Mouse (Mus musculus) liver, adult (tissue): ENCODE measurements at regions not wholly inside any gene's neighbourhood (a gene's known extent, or its start where the extent isn't known, plus 50 kb on each side); places are given as distances from the start of the nearest gene placed in this dataset.

Experiments
- GATA4 ChIP-seq: IDR thresholded peaks from 2 replicates; pipeline ENCODE4 v1.6.1; 2014; ENCODE audit warnings: mild to moderate bottlenecking, low read length; ENCODE audit not compliant: insufficient replicate concordance

GRCm38 (mm10) chr9:115457889-115458710 lies 147.9 kb upstream of the Stt3b start:
- no peak for TF ChIP-seq GATA4

- no peak for TF ChIP-seq GATA4
These were observed 155.1 kb upstream of the Stt3b start for GRCm38 (mm10) chr9:115465326-115465725.

DNA sequence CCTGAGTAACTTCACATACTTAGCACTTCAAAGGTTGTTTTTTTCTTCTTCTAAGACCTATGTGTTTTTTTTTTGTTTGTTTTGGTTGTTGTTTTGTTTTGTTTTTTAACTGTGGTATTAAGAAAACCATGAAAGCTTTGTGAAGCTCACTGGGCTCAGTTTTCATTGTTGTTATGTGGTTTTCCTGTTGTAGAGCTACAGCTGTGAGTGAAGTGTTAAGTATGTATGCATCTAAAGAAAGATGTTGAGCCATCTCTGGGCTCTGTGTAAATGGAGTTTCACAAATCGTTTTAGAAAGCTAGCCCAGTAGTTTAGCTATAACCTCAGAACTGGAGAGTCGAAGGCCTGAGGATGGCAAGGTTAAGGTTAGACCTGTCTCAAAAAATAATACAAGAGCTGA lies 158.4 kb upstream of the Stt3b start:
- TF ChIP-seq GATA4, result no peak

GRCm38 (mm10) chr9:115471582-115471981 lies 161.4 kb upstream of the Stt3b start:
- TF ChIP-seq GATA4, result no peak

DNA sequence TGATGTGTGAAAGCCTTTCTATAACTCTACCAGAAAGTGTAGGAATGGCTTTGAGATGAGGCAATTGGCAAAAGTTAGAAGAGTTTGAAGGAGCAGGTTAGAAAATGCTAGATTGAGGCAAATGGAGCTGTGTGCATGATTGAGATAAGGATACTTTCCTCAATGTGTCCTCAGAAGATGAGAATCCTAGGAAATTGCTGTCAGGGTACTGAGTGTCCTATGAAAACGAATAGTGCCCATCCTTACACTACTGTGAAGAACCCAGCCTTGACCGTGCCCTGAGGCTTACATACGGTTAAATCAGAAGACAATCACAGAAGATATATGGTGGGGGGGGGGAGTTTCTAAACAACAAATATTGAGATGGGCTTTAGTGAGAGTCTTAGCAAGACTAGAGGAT lies 162.8 kb upstream of the Stt3b start:
- no peak for TF ChIP-seq GATA4

GRCm38 (mm10) chr9:115473847-115474246 lies 163.6 kb upstream of the Stt3b start:
- TF ChIP-seq GATA4, result no peak

GRCm38 (mm10) chr9:115474342-115474741 lies 164.1 kb upstream of the Stt3b start:
- no peak for TF ChIP-seq GATA4

DNA sequence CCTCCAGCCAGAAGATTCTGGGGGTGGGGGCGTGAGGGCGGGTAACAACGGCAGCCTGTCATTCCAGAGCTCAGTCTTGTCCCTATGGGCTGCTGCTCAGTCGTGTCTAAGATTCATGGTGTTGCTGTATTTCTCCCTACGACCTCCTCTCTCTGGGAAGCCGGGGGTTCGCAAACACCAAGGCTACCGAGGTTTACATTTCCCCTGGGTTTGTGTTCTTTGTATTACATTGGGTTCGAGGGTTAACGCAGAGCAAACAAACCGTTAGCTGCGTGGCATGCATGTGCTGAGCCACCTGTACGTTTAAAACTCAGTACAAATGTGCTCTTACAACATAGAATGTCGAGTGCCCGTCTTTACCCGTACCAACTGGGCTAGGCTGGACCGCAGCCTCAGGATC lies 166.0 kb upstream of the Stt3b start:
- no peak for TF ChIP-seq GATA4

GRCm38 (mm10) chr9:115477556-115478220 lies 167.5 kb upstream of the Stt3b start:
- no peak for TF ChIP-seq GATA4

- no peak for TF ChIP-seq GATA4
These were observed 168.7 kb upstream of the Stt3b start for GRCm38 (mm10) chr9:115478946-115479345.

DNA sequence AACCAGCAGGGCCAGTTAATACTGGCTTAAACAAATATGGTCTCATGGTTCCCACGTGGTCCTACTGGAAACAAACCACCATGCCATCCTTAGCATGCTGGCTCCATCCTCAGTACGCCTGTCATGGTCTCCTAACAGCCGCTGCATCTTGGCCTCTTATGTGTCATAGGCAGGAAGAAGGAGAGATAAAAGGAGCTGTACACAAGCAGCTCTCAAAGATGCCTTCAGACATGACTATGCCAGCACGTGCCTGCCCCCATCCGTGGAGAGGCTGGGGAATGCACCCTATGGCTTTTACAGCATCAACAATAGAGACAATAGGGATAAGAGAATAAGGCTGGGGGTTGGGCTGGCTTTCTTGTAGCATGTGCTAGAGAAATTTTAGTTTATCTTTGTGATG lies 171.0 kb upstream of the Stt3b start:
- no peak for TF ChIP-seq GATA4

- TF ChIP-seq GATA4, result no peak
These were observed 172.8 kb upstream of the Stt3b start for GRCm38 (mm10) chr9:115483024-115483423.

DNA sequence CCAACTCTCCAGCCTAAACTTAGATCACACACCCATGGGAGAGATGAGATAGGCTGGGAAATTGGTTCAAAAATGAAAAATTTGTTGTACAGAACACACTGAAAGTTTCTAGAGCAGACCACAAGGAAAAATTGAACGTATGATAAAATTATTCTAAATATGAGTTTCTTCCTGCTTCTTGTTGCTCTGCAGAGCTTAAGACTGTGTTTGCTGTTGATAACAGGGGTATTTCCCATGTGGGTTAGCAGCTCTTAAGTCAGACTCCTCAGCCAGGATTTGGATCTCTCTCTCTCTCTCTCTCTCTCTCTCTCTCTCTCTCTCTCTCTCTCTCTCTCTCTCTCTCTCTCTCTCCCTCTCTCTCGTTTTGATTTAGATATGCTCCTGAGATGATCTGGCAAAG lies 173.5 kb upstream of the Stt3b start:
- no peak for TF ChIP-seq GATA4

GRCm38 (mm10) chr9:115484408-115484807 lies 174.2 kb upstream of the Stt3b start:
- no peak for TF ChIP-seq GATA4

GRCm38 (mm10) chr9:115485219-115485618 lies 175.0 kb upstream of the Stt3b start:
- TF ChIP-seq GATA4, result no peak

DNA sequence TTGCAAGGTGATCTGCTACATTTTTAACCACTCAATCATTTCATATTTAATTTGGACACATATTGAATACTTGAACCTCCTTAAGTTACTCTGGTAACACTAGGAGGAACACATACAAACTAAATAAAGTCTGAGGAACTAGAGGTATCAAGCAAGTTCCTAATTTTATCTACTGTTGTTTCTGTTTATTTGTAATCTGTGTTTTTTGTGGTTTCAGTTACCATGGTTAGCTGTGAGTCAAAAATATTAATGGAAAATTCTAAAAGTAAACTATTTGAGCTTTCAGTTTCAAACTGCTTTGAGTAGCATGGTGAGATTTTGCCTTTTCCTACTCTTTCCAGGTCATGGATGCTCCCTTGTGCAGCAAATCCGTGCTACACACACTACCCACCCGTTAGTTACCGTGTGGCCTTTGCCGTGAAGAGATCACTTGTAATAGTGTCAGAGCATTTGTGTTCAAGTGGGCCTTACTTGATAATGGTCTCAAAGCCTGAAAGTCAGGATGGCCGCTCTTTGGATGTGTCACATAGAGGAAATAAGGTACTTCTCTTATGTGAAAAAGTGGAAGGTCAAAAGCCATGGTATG lies 177.0 kb upstream of the Stt3b start:
- TF ChIP-seq GATA4, result no peak
